Mouse (Mus musculus) forebrain, embryonic 11.5 days (tissue): ENCODE measurements around the gene Cldn7. TPM values are rescaled to one million over a fixed set of nuclear protein-coding genes. Genes with fewer than 3 reads are reported as not detected.

Experiments used
- ATAC-seq: fragments of 200-750 bp; cut with Nextera tagmentation; replicated peaks from 2 replicates; pipeline ENCODE4 v1.8.0; 2017; ENCODE audit warnings: moderate TSS enrichment; ENCODE audit not compliant: low FRiP score
- DNase-seq: peaks from one replicate; pipeline ENCODE4 v3.0.0-alpha.2; 2017; ENCODE audit warnings: low spot score
- H3K27ac ChIP-seq: fragments of 300-500 bp; sonication (generic); 2 replicates; pipeline ENCODE4 v1.5.1; 2014; ENCODE audit warnings: low read depth, low read length
- H3K27me3 ChIP-seq: fragments of 300-500 bp; sonication (generic); 2 replicates; pipeline ENCODE4 v1.6.1; 2014; ENCODE audit warnings: mild to moderate bottlenecking, low read length, mixed read lengths; ENCODE audit not compliant: control insufficient read depth, insufficient read depth
- H3K36me3 ChIP-seq: fragments of 300-500 bp; sonication (generic); 2 replicates; pipeline ENCODE4 v1.6.1; 2014; ENCODE audit warnings: mild to moderate bottlenecking, low read length, moderate library complexity, mixed read lengths; ENCODE audit not compliant: control insufficient read depth, insufficient read depth
- H3K4me1 ChIP-seq: fragments of 300-500 bp; sonication (generic); replicated peaks from 2 replicates; pipeline ENCODE4 v1.6.1; 2014; ENCODE audit warnings: low read length, mixed read lengths; ENCODE audit not compliant: control insufficient read depth, insufficient read depth
- H3K4me2 ChIP-seq: fragments of 300-500 bp; sonication (generic); 2 replicates; pipeline ENCODE4 v1.6.1; 2014; ENCODE audit warnings: low read depth, mild to moderate bottlenecking, low read length, moderate library complexity, mixed read lengths; ENCODE audit not compliant: severe bottlenecking
- H3K4me3 ChIP-seq: fragments of 300-500 bp; sonication (generic); 2 replicates; pipeline ENCODE4 v1.5.1; 2014; ENCODE audit warnings: low read depth, low read length
- H3K9ac ChIP-seq: fragments of 300-500 bp; sonication (generic); 2 replicates; pipeline ENCODE4 v1.6.1; 2014; ENCODE audit warnings: low read length
- H3K9me3 ChIP-seq: fragments of 300-500 bp; sonication (generic); 2 replicates; pipeline ENCODE4 v1.6.1; 2016; ENCODE audit warnings: low read length, mixed read lengths; ENCODE audit not compliant: control insufficient read depth
- WGBS: fragments of 180-500 bp; shearing (Covaris S2); extraction: QIAGEN DNeasy Blood & Tissue Kit; methylation state at CpG from one replicate; pipeline ENCODE4 v1.1.7; 2014; 5-methylcytosine and 5-hydroxymethylcytosine counted together
- polyA plus RNA-seq: library from polyadenylated mRNA; unstranded; fragments of >200 nt; fragmentation: Nextera tagmentation; extraction: Ambion mirVana; gene quantifications from 2 replicates; pipeline ENCODE4 v1.2.1, GENCODE M21; 2014

The Cldn7 gene
- polyA plus RNA-seq, 1 experiment from 2014 or later = 3.2 TPM

- Histone ChIP-seq H3K4me1 (peaks cover 9% of the 10 kb centered on the region), H3K9me3 (no peaks in the 10 kb centered on the region), H3K36me3 (peaks cover 4% of the 10 kb centered on the region; the same call in 1 of the 2 replicates), H3K4me2 (no peak overlapping the region), H3K9ac (no peak overlapping the region), H3K27ac (no peak overlapping the region), H3K27me3 (peaks cover 27% of the 10 kb centered on the region), H3K4me3 (no peak overlapping the region)
- 92% methylated on average over 6 of the region's 6 CpGs for WGBS
- no peak for ATAC-seq
- no peak for DNase-seq
These were observed 5.6 kb downstream of the Cldn7 start for GRCm38 (mm10) chr11:69970222-69970621.

- DNase-seq (no peak), ATAC-seq (no peak)
- Histone ChIP-seq H3K4me3 (no peak overlapping the region), H3K27ac (no peak overlapping the region), H3K9ac (no peak overlapping the region), H3K4me2 (no peak overlapping the region), H3K36me3 (peaks cover 4% of the 10 kb centered on the region; the same call in 1 of the 2 replicates), H3K4me1 (peaks cover 7% of the 10 kb centered on the region), H3K9me3 (no peaks in the 10 kb centered on the region), H3K27me3 (peaks cover 22% of the 10 kb centered on the region)
- 89% methylated on average over 3 of the region's 3 CpGs for WGBS
These were observed 6.2 kb downstream of the Cldn7 start for GRCm38 (mm10) chr11:69970775-69971174.

GRCm38 (mm10) chr11:69974907-69975306, 10.3 kb downstream of the Cldn7 start:
- H3K4me1 ChIP-seq = peaks cover 3% of the 10 kb centered on the region; the same call in 1 of the 2 replicates
- H3K4me2 ChIP-seq = no peak overlapping the region
- H3K27ac ChIP-seq = no peak overlapping the region
- 94% methylated on average over 2 of the region's 2 CpGs for WGBS
- no peak overlapping the region for H3K4me3 ChIP-seq
- no peaks in the 10 kb centered on the region for H3K27me3 ChIP-seq
- peaks cover 7% of the 10 kb centered on the region for H3K36me3 ChIP-seq
- ATAC-seq (no peak), DNase-seq (no peak)
- no peaks in the 10 kb centered on the region for H3K9me3 ChIP-seq
- H3K9ac ChIP-seq = no peak overlapping the region

GRCm38 (mm10) chr11:69976271-69976670, 11.7 kb downstream of the Cldn7 start:
- no peak overlapping the region for H3K27ac ChIP-seq
- H3K9ac ChIP-seq = no peak overlapping the region
- no peak for DNase-seq
- ATAC-seq = no peak
- H3K4me3 ChIP-seq = no peak overlapping the region
- H3K4me2 ChIP-seq = no peak overlapping the region
- H3K27me3 ChIP-seq = no peaks in the 10 kb centered on the region
- peaks cover 3% of the 10 kb centered on the region; the same call in 1 of the 2 replicates for H3K4me1 ChIP-seq
- 89% methylated on average over 4 of the region's 4 CpGs for WGBS
- no peaks in the 10 kb centered on the region for H3K9me3 ChIP-seq
- peaks cover 7% of the 10 kb centered on the region for H3K36me3 ChIP-seq

GRCm38 (mm10) chr11:69979827-69980195, 15.2 kb downstream of the Cldn7 start:
- Histone ChIP-seq H3K4me1 (peaks cover 16% of the 10 kb centered on the region), H3K27me3 (no peaks in the 10 kb centered on the region), H3K9ac (peak overlapping the region; percentile 91), H3K27ac (peak overlapping the region; percentile 99), H3K4me3 (peak overlapping the region; percentile 89), H3K36me3 (peaks cover 5% of the 10 kb centered on the region), H3K4me2 (peak overlapping the region; percentile 93), H3K9me3 (no peaks in the 10 kb centered on the region)
- 5% methylated on average over 16 of the region's 16 CpGs for WGBS
- ATAC-seq (no peak), DNase-seq (no peak)

GRCm38 (mm10) chr11:69980196-69981140, 15.9 kb downstream of the Cldn7 start:
- Histone ChIP-seq H3K4me1 (peaks cover 16% of the 10 kb centered on the region), H3K4me2 (peak overlapping the region; percentile 93), H3K4me3 (peak overlapping the region; percentile 89), H3K9ac (peak overlapping the region; percentile 91), H3K27me3 (no peaks in the 10 kb centered on the region), H3K27ac (peak overlapping the region; percentile 99), H3K36me3 (peaks cover 3% of the 10 kb centered on the region), H3K9me3 (no peaks in the 10 kb centered on the region)
- WGBS = under 1% methylated on average over 50 of the region's 60 CpGs
- peak; percentile 99 for DNase-seq
- ATAC-seq = peak; percentile 93

- Histone ChIP-seq H3K4me1 (peaks cover 16% of the 10 kb centered on the region), H3K27me3 (no peaks in the 10 kb centered on the region), H3K9ac (peak within 1 kb of the TSS; percentile 91), H3K4me2 (peak within 1 kb of the TSS; percentile 93), H3K9me3 (no peaks in the 10 kb centered on the region), H3K27ac (peak within 1 kb of the TSS; percentile 99), H3K4me3 (peak within 1 kb of the TSS; percentile 89), H3K36me3 (peaks cover 3% of the 10 kb centered on the region)
- peak; percentile 72 for ATAC-seq
- no peak for DNase-seq
- WGBS = under 1% methylated on average over 34 of the region's 43 CpGs
These were observed 16.7 kb downstream of the Cldn7 start, which contains the start of gene Ctdnep1 for GRCm38 (mm10) chr11:69981141-69981762. Gene Ctdnep1 (plus strand): TSS chr11:69981156.

- Histone ChIP-seq H3K9ac (peak within 1 kb of the TSS; percentile 91), H3K9me3 (no peaks in the 10 kb centered on the region), H3K36me3 (peaks cover 3% of the 10 kb centered on the region), H3K4me3 (peak within 1 kb of the TSS; percentile 89), H3K27me3 (no peaks in the 10 kb centered on the region), H3K4me1 (peaks cover 16% of the 10 kb centered on the region), H3K4me2 (peak within 1 kb of the TSS; percentile 93), H3K27ac (peak within 1 kb of the TSS; percentile 99)
- DNase-seq (no peak), ATAC-seq (no peak)
- WGBS = 57% methylated on average over 8 of the region's 8 CpGs
These were observed 17.6 kb downstream of the Cldn7 start, which contains the start of gene Elp5 for GRCm38 (mm10) chr11:69982225-69982624. Gene Elp5 (minus strand): TSS chr11:69982517.
